Comparison of ENCODE assay signal across 16 mouse cellular contexts in genomic region chr10:40733291-40733690, GRCm38 (mm10). TPM values are rescaled to one million over a fixed set of nuclear protein-coding genes. Genes with fewer than 3 reads are reported as not detected.
DNase-seq lines count a peak whose midpoint lies in the region.
"Had no signal": no experiment of that assay in that cellular context is flagged by ENCODE, and none has a peak within 500 bp of the region (broad histone marks: within the 10 kb centered on the region; RNA-seq: fewer than 3 reads in every experiment).

No protein-coding gene starts in this region.

- peak; percentile 34 for DNase-seq in heart, adult 11 months
- DNase-seq in heart, postnatal 36 days, result no peak
- peak; percentile 68 to 72 for DNase-seq in layer of hippocampus, adult 8-10 months (ENCODE audit: low spot score in 2 of 2)
- DNase-seq in layer of hippocampus, postnatal 10 days (ENCODE audit: low spot score in 2 of 2), result no peak
- peak; percentile 71 for DNase-seq in right cerebral cortex, adult 18-20 months
- DNase-seq in right cerebral cortex, postnatal 14 days, result no peak
- DNase-seq in layer of hippocampus, adult 9-11 months, result peak; percentile 85
- no peak for DNase-seq in retina, embryonic 14.5 days (ENCODE audit: low spot score)
- DNase-seq: adrenal gland, adult 8-10 months; adrenal gland, postnatal 36 days; cerebellum, adult 11 months; cerebellum, adult 9-11 months; cerebellum, postnatal 36 days; gastrocnemius, postnatal 36 days; heart, adult 18-20 months; heart, postnatal 14 days had no signal

- intact Hi-C loops in heart, postnatal 36 days (cut with DNase I), result no loop called here

RNA-seq across cellular contexts. Expression of gene Mettl24, which starts 50.2 kb away (rescaled TPM):
- total RNA-seq in heart, postnatal 36 days (2021), result 1 to 10 TPM; 1.1 to 1.4 TPM
- total RNA-seq in layer of hippocampus, adult 8-10 months (2022), result 1 to 10 TPM; 2.0 to 3.5 (median 3.3) TPM
- total RNA-seq in layer of hippocampus, postnatal 10 days (2021), result 1 to 10 TPM; 1.5 to 2.4 TPM

Comparison
In these comparisons a context has a peak if more than half of its experiments do, and no peak if none do; other contexts are left out.
1. DNase-seq: peak in heart, adult 11 months (single experiment), layer of hippocampus, adult 8-10 months (2 of 2), right cerebral cortex, adult 18-20 months (single experiment) and layer of hippocampus, adult 9-11 months (single experiment); none in heart, postnatal 36 days (0 of 2), layer of hippocampus, postnatal 10 days (0 of 2), right cerebral cortex, postnatal 14 days (single experiment) and retina, embryonic 14.5 days (single experiment).